8 mouse cellular contexts compared by ENCODE assay signal in genomic region chrX:81070804-81071461, GRCm38 (mm10). TPM values are rescaled to one million over a fixed set of nuclear protein-coding genes. Genes with fewer than 3 reads are reported as not detected.
DNase-seq lines count a peak whose midpoint lies in the region; ATAC-seq and TF ChIP-seq lines count a peak whose summit lies in the region.

No protein-coding gene starts in this region.

- no peaks in the 10 kb centered on the region for H3K36me3 ChIP-seq in ES-Bruce4 (ENCODE audit: control insufficient read depth, insufficient read depth, low read length, poor library complexity, severe bottlenecking)
- H3K36me3 ChIP-seq in embryonic facial prominence, embryonic 10.5 days (replicated peaks): no peaks in the 10 kb centered on the region
- no peaks in the 10 kb centered on the region for H3K36me3 ChIP-seq in heart, embryonic 10.5 days
- no peaks in the 10 kb centered on the region for H3K36me3 ChIP-seq in midbrain, embryonic 16.5 days (ENCODE audit: control insufficient read depth, insufficient read depth, low read length)

- intact Hi-C loops in left cerebral cortex, postnatal 4 days (cut with DNase I): no loop called here

- TF ChIP-seq POLR2A in ES-Bruce4 (IDR thresholded peaks at IDR 0.05; ENCODE audit: insufficient read depth, low read length): no peak

- no peaks in the 10 kb centered on the region for H3K4me1 ChIP-seq in ES-Bruce4 (ENCODE audit: control insufficient read depth, insufficient read depth, low read length)
- H3K4me1 ChIP-seq in embryonic facial prominence, embryonic 10.5 days: no peaks in the 10 kb centered on the region
- no peaks in the 10 kb centered on the region for H3K4me1 ChIP-seq in heart, embryonic 10.5 days
- H3K4me1 ChIP-seq in midbrain, embryonic 16.5 days (ENCODE audit: control insufficient read depth, insufficient read depth, low read length): no peaks in the 10 kb centered on the region

- H3K27ac ChIP-seq in ES-Bruce4 (ENCODE audit: insufficient read depth, low read length): 0 out of 2 replicates have a peak overlapping the region, but pooled peaks have one; percentile 45
- H3K27ac ChIP-seq in embryonic facial prominence, embryonic 10.5 days (replicated peaks): peak overlapping the region; percentile 89
- peak overlapping the region; percentile 87 for H3K27ac ChIP-seq in heart, embryonic 10.5 days
- H3K27ac ChIP-seq in midbrain, embryonic 16.5 days (ENCODE audit: low read length): peak overlapping the region; percentile 83

- TF ChIP-seq EP300 in ES-Bruce4 (IDR thresholded peaks at IDR 0.05; ENCODE audit: insufficient read depth, low read depth, low read length): no peak

- no peaks in the 10 kb centered on the region for H3K9me3 ChIP-seq in ES-Bruce4 (replicated peaks; ENCODE audit: control insufficient read depth, insufficient read depth, low read length, poor library complexity, severe bottlenecking)
- no peaks in the 10 kb centered on the region for H3K9me3 ChIP-seq in embryonic facial prominence, embryonic 10.5 days
- H3K9me3 ChIP-seq in heart, embryonic 10.5 days: no peaks in the 10 kb centered on the region
- no peaks in the 10 kb centered on the region for H3K9me3 ChIP-seq in midbrain, embryonic 16.5 days (replicated peaks; ENCODE audit: control insufficient read depth, low read length, poor library complexity, severe bottlenecking)

- H3K4me2 ChIP-seq in midbrain, embryonic 16.5 days (ENCODE audit: low read length): peak overlapping the region; percentile 53

- WGBS in embryonic facial prominence, embryonic 10.5 days: 13% methylated on average over 42 of the region's 45 CpGs
- 8% methylated on average over 41 of the region's 45 CpGs for WGBS in heart, embryonic 10.5 days
- 15% methylated on average over 42 of the region's 45 CpGs for WGBS in midbrain, embryonic 16.5 days

- TF ChIP-seq CTCF in ES-Bruce4 (IDR thresholded peaks at IDR 0.05; ENCODE audit: low read depth, low read length): no peak

- peak overlapping the region; percentile 85 for H3K4me3 ChIP-seq in ES-Bruce4 (ENCODE audit: low read depth, low read length)
- peak overlapping the region; percentile 70 for H3K4me3 ChIP-seq in embryonic facial prominence, embryonic 10.5 days
- H3K4me3 ChIP-seq in heart, embryonic 10.5 days: peak overlapping the region; percentile 64
- H3K4me3 ChIP-seq in midbrain, embryonic 16.5 days (ENCODE audit: low read depth, low read length): peak overlapping the region; percentile 66

- H3K27me3 ChIP-seq in ES-Bruce4 (ENCODE audit: control insufficient read depth, insufficient read depth, low read length, poor library complexity, severe bottlenecking): no peaks in the 10 kb centered on the region
- H3K27me3 ChIP-seq in embryonic facial prominence, embryonic 10.5 days (replicated peaks; ENCODE audit: low read depth, poor library complexity, severe bottlenecking): no peaks in the 10 kb centered on the region
- H3K27me3 ChIP-seq in heart, embryonic 10.5 days (ENCODE audit: insufficient read depth, poor library complexity, severe bottlenecking): no peaks in the 10 kb centered on the region
- no peaks in the 10 kb centered on the region for H3K27me3 ChIP-seq in midbrain, embryonic 16.5 days (ENCODE audit: control insufficient read depth, insufficient read depth, low read depth, low read length)

- peak overlapping the region; percentile 48 for H3K9ac ChIP-seq in ES-Bruce4 (ENCODE audit: low read depth, poor library complexity, severe bottlenecking)
- peak overlapping the region; percentile 74 for H3K9ac ChIP-seq in midbrain, embryonic 16.5 days (ENCODE audit: low read depth, low read length)

- peak; percentile 23 for DNase-seq in cerebellum, adult 11 months
- no peak for DNase-seq in cerebellum, adult 18-20 months
- DNase-seq in embryonic facial prominence, embryonic 10.5 days (ENCODE audit: low spot score): peak; percentile 60
- peak; percentile 79 for DNase-seq in heart, embryonic 10.5 days (ENCODE audit: low spot score)
- peak; percentile 41 for DNase-seq in left cerebral cortex, postnatal 4 days

- ATAC-seq in midbrain, embryonic 16.5 days: peak; percentile 78
- ATAC-seq in erythroid progenitor cell, adult 5-6 weeks (replicated peaks; ENCODE audit: low FRiP score, poor library complexity, severe bottlenecking): no peak

RNA-seq across cellular contexts. Expression of gene Tmem47, which starts 0.4 kb away (rescaled TPM):
- 38.9 and 39.7 TPM in 2 replicates for polyA plus RNA-seq in ES-Bruce4 (2011; ENCODE audit: insufficient read depth, insufficient read length, low read depth, missing spikeins)
- polyA plus RNA-seq in embryonic facial prominence, embryonic 10.5 days (2016; fragmentation: Nextera tagmentation; extraction: Ambion mirVana): 34.7 and 38.0 TPM in 2 replicates
- polyA plus RNA-seq in heart, embryonic 10.5 days (2016; fragmentation: Nextera tagmentation; extraction: Ambion mirVana): 23.8 and 25.1 TPM in 2 replicates
- 10 to 100 TPM; 29.2 to 32.5 TPM for total RNA-seq in left cerebral cortex, postnatal 4 days (2021)
- polyA plus RNA-seq in midbrain, embryonic 16.5 days (2015; fragmentation: Nextera tagmentation; extraction: Ambion mirVana): 24.8 and 30.0 TPM in 2 replicates
- not detected in 2 replicates for total RNA-seq in erythroid progenitor cell, adult 5-6 weeks (2015; ENCODE audit: low replicate concordance)
- total RNA-seq in erythroid progenitor cell, adult 5-6 weeks (2017; ENCODE audit: low replicate concordance): not detected in 2 replicates

Comparison
In these comparisons a context has a peak if more than half of its experiments do, and no peak if none do; other contexts are left out.
1. DNase-seq: peak in cerebellum, adult 11 months (single experiment), embryonic facial prominence, embryonic 10.5 days (single experiment), heart, embryonic 10.5 days (single experiment) and left cerebral cortex, postnatal 4 days (single experiment); none in cerebellum, adult 18-20 months (0 of 2).
2. Peak in every context shown above with its lines, with median percentiles within 50 percentile points of each other: H3K27ac ChIP-seq and H3K4me3 ChIP-seq.